In genomic region chr16:7089475-7089874, GRCm38 (mm10) we compare ENCODE assay signal across 17 mouse cellular contexts.
DNase-seq lines count a peak whose midpoint lies in the region; ATAC-seq and TF ChIP-seq lines count a peak whose summit lies in the region.
"Had no signal": no experiment of that assay in that cellular context is flagged by ENCODE, and none has a peak within 500 bp of the region (broad histone marks: within the 10 kb centered on the region; RNA-seq: fewer than 3 reads in every experiment).

No protein-coding gene starts in this region.

- intact Hi-C loops in gastrocnemius, adult 2 months (cut with DNase I): no loop called here
- intact Hi-C loops in gastrocnemius, postnatal 36 days (cut with DNase I): no loop called here

- no peaks in the 10 kb centered on the region for H3K27me3 ChIP-seq in limb, embryonic 12.5 days
- H3K27me3 ChIP-seq: heart, embryonic 15.5 days; midbrain, embryonic 12.5 days; Patski had no signal

- no peak for TF ChIP-seq CTCF in gastrocnemius, adult 2 months (IDR thresholded peaks at IDR 0.05)
- TF ChIP-seq CTCF in layer of hippocampus, adult 2 months (conservative IDR thresholded peaks at IDR 0.05): no peak

- no peaks in the 10 kb centered on the region for H3K9me3 ChIP-seq in limb, embryonic 12.5 days
- H3K9me3 ChIP-seq: heart, embryonic 15.5 days; midbrain, embryonic 12.5 days had no signal

- H3K9ac ChIP-seq in limb, embryonic 12.5 days (replicated peaks): no peak overlapping the region
- H3K9ac ChIP-seq: heart, embryonic 15.5 days; midbrain, embryonic 12.5 days had no signal

- H3K4me3 ChIP-seq in gastrocnemius, adult 2 months: peak overlapping the region; percentile 29
- H3K4me3 ChIP-seq in layer of hippocampus, adult 2 months: no peak overlapping the region
- H3K4me3 ChIP-seq in limb, embryonic 12.5 days (replicated peaks): no peak overlapping the region
- H3K4me3 ChIP-seq: heart, embryonic 15.5 days; midbrain, embryonic 12.5 days had no signal

- DNase-seq in gastrocnemius, adult 2 months: peak; percentile 78
- no peak for DNase-seq in gastrocnemius, postnatal 36 days
- DNase-seq in layer of hippocampus, adult 2 months (ENCODE audit: low spot score in 2 of 2): no peak
- no peak for DNase-seq in layer of hippocampus, adult 8-10 months (ENCODE audit: low spot score in 2 of 2)
- DNase-seq in skeletal muscle tissue, adult 2 months (ENCODE audit: low read depth, low spot score): peak; percentile 83
- no peak for DNase-seq in cerebellum, adult 11 months
- DNase-seq: cerebellum, adult 11-12 months; cerebellum, postnatal 36 days; kidney, adult 18-20 months; thymus, postnatal 25 days had no signal

- peak; percentile 37; the same call in 1 of the 2 replicates for ATAC-seq in limb, embryonic 12.5 days (ENCODE audit: insufficient number of reproducible peaks, insufficient read depth, low FRiP score, low TSS enrichment, low read depth)
- ATAC-seq in CD4-positive, CD25-positive, alpha-beta regulatory T cell, adult 4 months: no peak
- ATAC-seq: hindbrain, embryonic 16.5 days; Patski had no signal

- H3K4me1 ChIP-seq in limb, embryonic 12.5 days (replicated peaks): no peaks in the 10 kb centered on the region
- H3K4me1 ChIP-seq: midbrain, embryonic 12.5 days had no signal

- no peaks in the 10 kb centered on the region for H3K36me3 ChIP-seq in limb, embryonic 12.5 days
- H3K36me3 ChIP-seq: heart, embryonic 15.5 days; midbrain, embryonic 12.5 days had no signal

- H3K4me2 ChIP-seq in limb, embryonic 12.5 days: no peak overlapping the region
- H3K4me2 ChIP-seq: heart, embryonic 15.5 days; midbrain, embryonic 12.5 days had no signal

- peak overlapping the region; percentile 94 for H3K27ac ChIP-seq in gastrocnemius, adult 2 months
- peak overlapping the region; percentile 62 for H3K27ac ChIP-seq in layer of hippocampus, adult 2 months
- no peak overlapping the region for H3K27ac ChIP-seq in limb, embryonic 12.5 days
- H3K27ac ChIP-seq: heart, embryonic 15.5 days; midbrain, embryonic 12.5 days; stomach, postnatal 0 days had no signal

- 68% methylated on average over 1 of the region's 1 CpGs for WGBS in limb, embryonic 12.5 days

Comparison
In these comparisons a context has a peak if more than half of its experiments do, and no peak if none do; other contexts are left out.
1. DNase-seq: peak in gastrocnemius, adult 2 months (single experiment) and skeletal muscle tissue, adult 2 months (single experiment); none in gastrocnemius, postnatal 36 days (0 of 2), layer of hippocampus, adult 2 months (0 of 2), layer of hippocampus, adult 8-10 months (0 of 2) and cerebellum, adult 11 months (single experiment).